Mouse (Mus musculus) v-Abl transformed pro-B cells (cell line): ENCODE measurements around the gene Vmn1r20.
"Not testable (repeated sequence)": the region's sequence is repeated elsewhere in the genome, so short reads cannot be mapped to it uniquely, and the experiment has no call there.

Source experiments
- in situ Hi-C, 2 experiments: fragments of 400-800 bp; cut with MboI; formaldehyde crosslinking; loops; one replicate each; pipeline ENCODE4 v1.15.1; 2025; ENCODE audit not compliant: unreplicated experiment in 2 of 2

The Vmn1r20 gene

GRCm38 (mm10) chr6:57428630-57429029, at the start of gene Vmn1r20:
TSS of gene Vmn1r20 (plus strand) at chr6:57428930.
- in situ Hi-C loops = loop anchor here (10.0 to 25.0 kb wide), 4 partner anchors 436 to 1334 kb away; no protein-coding TSS in a partner anchor

- in situ Hi-C loops = no loop called here
Observed at GRCm38 (mm10) chr6:57395683-57396082, 33.0 kb upstream of the Vmn1r20 start, which contains the start of gene Vmn1r18. TSS of gene Vmn1r18 (minus strand) at chr6:57395783.

- in situ Hi-C loops = not testable (repeated sequence)
Observed at GRCm38 (mm10) chr6:57403480-57403879, 25.2 kb upstream of the Vmn1r20 start, which contains the start of gene Vmn1r19. TSS of gene Vmn1r19 (plus strand) at chr6:57403780.

GRCm38 (mm10) chr6:57431196-57431595, 2.5 kb downstream of the Vmn1r20 start:
- in situ Hi-C loops = loop anchor here in 1 of 2 experiments (25.0 kb wide), 1 partner anchor 1331 kb away; no protein-coding TSS in a partner anchor

GRCm38 (mm10) chr6:57468161-57468560, 39.4 kb downstream of the Vmn1r20 start:
- in situ Hi-C loops = not testable (repeated sequence)
